In the genomic region with DNA sequence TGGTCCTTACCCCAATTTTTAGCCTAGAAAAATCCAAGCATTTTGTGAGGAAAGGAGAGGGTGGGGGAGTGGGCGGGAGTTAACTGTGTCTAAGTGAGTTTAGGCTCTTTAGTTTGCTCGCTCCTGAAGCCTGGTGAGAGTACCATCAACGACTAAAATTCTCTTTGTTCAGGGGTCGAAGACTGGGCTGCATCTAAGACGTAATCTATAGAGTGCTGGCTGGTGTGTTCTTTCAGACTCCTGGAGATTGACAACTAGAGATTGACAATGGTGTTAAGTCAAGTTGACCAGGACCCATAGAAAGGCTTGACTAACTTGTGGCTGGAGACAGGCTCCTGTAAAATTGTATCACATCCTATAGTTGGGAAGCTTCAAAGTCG, we compare ENCODE assay signal across 8 mouse cellular contexts. TPM values are rescaled to one million over a fixed set of nuclear protein-coding genes. Genes with fewer than 3 reads are reported as not detected.
DNase-seq lines count a peak whose midpoint lies in the region; ATAC-seq and TF ChIP-seq lines count a peak whose summit lies in the region.

No protein-coding gene starts in this region.

- no peak for TF ChIP-seq POLR2A in embryonic fibroblast, embryonic 13.5 days (IDR thresholded peaks at IDR 0.05; ENCODE audit: low read depth, low read length)

- peak overlapping the region; percentile 62 for H3K4me3 ChIP-seq in lung, embryonic 14.5 days (ENCODE audit: low read depth, low read length)
- H3K4me3 ChIP-seq in embryonic fibroblast, embryonic 13.5 days (ENCODE audit: insufficient read depth, low read length): 0 out of 2 replicates have a peak overlapping the region, but pooled peaks have one; percentile 13
- peak overlapping the region; percentile 86 for H3K4me3 ChIP-seq in intestine, embryonic 16.5 days (ENCODE audit: low read length)
- peak overlapping the region; percentile 61 for H3K4me3 ChIP-seq in neural tube, embryonic 14.5 days (ENCODE audit: low read depth, low read length)

- H3K4me2 ChIP-seq in lung, embryonic 14.5 days: peak overlapping the region; percentile 64
- H3K4me2 ChIP-seq in intestine, embryonic 16.5 days (ENCODE audit: low read depth, low read length): peak overlapping the region; percentile 70
- H3K4me2 ChIP-seq in neural tube, embryonic 14.5 days (ENCODE audit: low read depth, low read length): peak overlapping the region; percentile 58

- no peak overlapping the region for H3K27ac ChIP-seq in lung, embryonic 14.5 days (ENCODE audit: low read depth)
- H3K27ac ChIP-seq in embryonic fibroblast, embryonic 13.5 days (ENCODE audit: insufficient read depth, low read length): no peak overlapping the region
- H3K27ac ChIP-seq in intestine, embryonic 16.5 days (ENCODE audit: low read length): no peak overlapping the region
- H3K27ac ChIP-seq in neural tube, embryonic 14.5 days (ENCODE audit: low read depth, low read length): no peak overlapping the region

- 0 out of 2 replicates have a peak overlapping the region, but pooled peaks have one; percentile 29 for H3K9ac ChIP-seq in lung, embryonic 14.5 days
- H3K9ac ChIP-seq in intestine, embryonic 16.5 days (ENCODE audit: low read depth, low read length): peak overlapping the region; percentile 56; the same call in 1 of the 2 replicates
- H3K9ac ChIP-seq in neural tube, embryonic 14.5 days (replicated peaks; ENCODE audit: low read depth, low read length): no peak overlapping the region

- 45% methylated on average over 6 of the region's 6 CpGs for WGBS in lung, embryonic 14.5 days
- WGBS in intestine, embryonic 16.5 days: 49% methylated on average over 6 of the region's 6 CpGs
- 45% methylated on average over 6 of the region's 6 CpGs for WGBS in neural tube, embryonic 14.5 days

- DNase-seq in lung, embryonic 14.5 days: no peak
- DNase-seq in lung, postnatal 36 days: no peak
- DNase-seq in adrenal gland, adult (ENCODE audit: inconsistent age in 2 of 2, low spot score in 1 of 2): no peak
- DNase-seq in layer of hippocampus, adult 8-10 months (ENCODE audit: low spot score in 2 of 2): no peak

- H3K27me3 ChIP-seq in lung, embryonic 14.5 days (ENCODE audit: insufficient read depth, low read length): no peaks in the 10 kb centered on the region
- H3K27me3 ChIP-seq in intestine, embryonic 16.5 days (replicated peaks; ENCODE audit: control insufficient read depth, insufficient read depth, low read length): no peaks in the 10 kb centered on the region
- H3K27me3 ChIP-seq in neural tube, embryonic 14.5 days (ENCODE audit: control insufficient read depth, insufficient read depth, low read length): no peaks in the 10 kb centered on the region

- no peaks in the 10 kb centered on the region; the same call in 1 of the 2 replicates for H3K4me1 ChIP-seq in lung, embryonic 14.5 days (ENCODE audit: insufficient read depth)
- H3K4me1 ChIP-seq in embryonic fibroblast, embryonic 13.5 days (ENCODE audit: control insufficient read depth, insufficient read depth, low read length): peaks cover 3% of the 10 kb centered on the region; the same call in 1 of the 2 replicates
- 0 out of 2 replicates have a peak, but pooled peaks cover 2% of the 10 kb centered on the region for H3K4me1 ChIP-seq in intestine, embryonic 16.5 days (ENCODE audit: control insufficient read depth, insufficient read depth, low read length)
- peaks cover 4% of the 10 kb centered on the region; the same call in 1 of the 2 replicates for H3K4me1 ChIP-seq in neural tube, embryonic 14.5 days (ENCODE audit: control insufficient read depth, insufficient read depth, low read length)

- H3K36me3 ChIP-seq in lung, embryonic 14.5 days (ENCODE audit: insufficient read depth): peaks cover 22% of the 10 kb centered on the region
- H3K36me3 ChIP-seq in intestine, embryonic 16.5 days (ENCODE audit: control insufficient read depth, insufficient read depth, low read length): no peaks in the 10 kb centered on the region
- H3K36me3 ChIP-seq in neural tube, embryonic 14.5 days (ENCODE audit: control insufficient read depth, insufficient read depth, low read length): peaks cover 15% of the 10 kb centered on the region

- no peaks in the 10 kb centered on the region for H3K9me3 ChIP-seq in lung, embryonic 14.5 days (ENCODE audit: low read depth, low read length)
- H3K9me3 ChIP-seq in intestine, embryonic 16.5 days (ENCODE audit: control insufficient read depth, low read length): no peaks in the 10 kb centered on the region
- no peaks in the 10 kb centered on the region for H3K9me3 ChIP-seq in neural tube, embryonic 14.5 days (ENCODE audit: control insufficient read depth, low read length)

- peak; percentile 61 for ATAC-seq in lung, embryonic 14.5 days (ENCODE audit: insufficient read depth)
- peak; percentile 41 for ATAC-seq in intestine, embryonic 16.5 days
- ATAC-seq in neural tube, embryonic 14.5 days (ENCODE audit: low read depth): peak; percentile 44
- ATAC-seq in megakaryocyte progenitor cell, adult 5-6 weeks (replicated peaks; ENCODE audit: poor library complexity): no peak

- no peak for TF ChIP-seq CTCF in lung, embryonic 14.5 days (IDR thresholded peaks at IDR 0.05; ENCODE audit: low read depth)
- no peak for TF ChIP-seq CTCF in embryonic fibroblast, embryonic 13.5 days (IDR thresholded peaks at IDR 0.05; ENCODE audit: borderline replicate concordance, insufficient read depth, low read length)

RNA-seq across cellular contexts. Expression of gene Snrpb2, which starts 0.4 kb away (rescaled TPM):
- polyA plus RNA-seq in lung, embryonic 14.5 days (2014; fragmentation: Nextera tagmentation; extraction: Ambion mirVana): 85.2 and 91.0 TPM in 2 replicates
- polyA plus RNA-seq in embryonic fibroblast, embryonic 13.5 days (2011; ENCODE audit: insufficient read length, low read depth, missing spikeins): 72.4 and 90.1 TPM in 2 replicates
- polyA plus RNA-seq in intestine, embryonic 16.5 days (2015; fragmentation: Nextera tagmentation; extraction: Ambion mirVana): 46.9 and 47.1 TPM in 2 replicates
- polyA plus RNA-seq in neural tube, embryonic 14.5 days (2014; fragmentation: Nextera tagmentation; extraction: Ambion mirVana): 54.4 and 65.3 TPM in 2 replicates
- total RNA-seq in megakaryocyte progenitor cell, adult 5-6 weeks (2015): 120 and 156 TPM in 2 replicates
- 118 and 121 TPM in 2 replicates for total RNA-seq in megakaryocyte progenitor cell, adult 5-6 weeks (2017)
- 10 to 100 TPM; 36.1 to 40.8 (median 37.4) TPM for total RNA-seq in layer of hippocampus, adult 8-10 months (2022)

RNA-seq across cellular contexts. Expression of gene Otor, which starts 15.9 kb away (rescaled TPM):
- polyA plus RNA-seq in lung, embryonic 14.5 days (2014; fragmentation: Nextera tagmentation; extraction: Ambion mirVana): 1.0 and 1.3 TPM in 2 replicates
- not detected in 2 replicates for polyA plus RNA-seq in embryonic fibroblast, embryonic 13.5 days (2011; ENCODE audit: insufficient read length, low read depth, missing spikeins)
- 0.24 and 0.46 TPM in 2 replicates for polyA plus RNA-seq in intestine, embryonic 16.5 days (2015; fragmentation: Nextera tagmentation; extraction: Ambion mirVana)
- polyA plus RNA-seq in neural tube, embryonic 14.5 days (2014; fragmentation: Nextera tagmentation; extraction: Ambion mirVana): 0.28 and 0.36 TPM in 2 replicates
- not detected in 2 replicates for total RNA-seq in megakaryocyte progenitor cell, adult 5-6 weeks (2015)
- not detected in 2 replicates for total RNA-seq in megakaryocyte progenitor cell, adult 5-6 weeks (2017)
- total RNA-seq in layer of hippocampus, adult 8-10 months (2022): not detected

Comparison
In these comparisons a context has a peak if more than half of its experiments do, and no peak if none do; other contexts are left out.
1. H3K4me3 ChIP-seq: peak in every context shown above with its lines; median percentile 86 in intestine, embryonic 16.5 days; 62 in lung, embryonic 14.5 days; 61 in neural tube, embryonic 14.5 days; 13 in embryonic fibroblast, embryonic 13.5 days.